ENCODE assay signal across 8 mouse cellular contexts in the genomic region with DNA sequence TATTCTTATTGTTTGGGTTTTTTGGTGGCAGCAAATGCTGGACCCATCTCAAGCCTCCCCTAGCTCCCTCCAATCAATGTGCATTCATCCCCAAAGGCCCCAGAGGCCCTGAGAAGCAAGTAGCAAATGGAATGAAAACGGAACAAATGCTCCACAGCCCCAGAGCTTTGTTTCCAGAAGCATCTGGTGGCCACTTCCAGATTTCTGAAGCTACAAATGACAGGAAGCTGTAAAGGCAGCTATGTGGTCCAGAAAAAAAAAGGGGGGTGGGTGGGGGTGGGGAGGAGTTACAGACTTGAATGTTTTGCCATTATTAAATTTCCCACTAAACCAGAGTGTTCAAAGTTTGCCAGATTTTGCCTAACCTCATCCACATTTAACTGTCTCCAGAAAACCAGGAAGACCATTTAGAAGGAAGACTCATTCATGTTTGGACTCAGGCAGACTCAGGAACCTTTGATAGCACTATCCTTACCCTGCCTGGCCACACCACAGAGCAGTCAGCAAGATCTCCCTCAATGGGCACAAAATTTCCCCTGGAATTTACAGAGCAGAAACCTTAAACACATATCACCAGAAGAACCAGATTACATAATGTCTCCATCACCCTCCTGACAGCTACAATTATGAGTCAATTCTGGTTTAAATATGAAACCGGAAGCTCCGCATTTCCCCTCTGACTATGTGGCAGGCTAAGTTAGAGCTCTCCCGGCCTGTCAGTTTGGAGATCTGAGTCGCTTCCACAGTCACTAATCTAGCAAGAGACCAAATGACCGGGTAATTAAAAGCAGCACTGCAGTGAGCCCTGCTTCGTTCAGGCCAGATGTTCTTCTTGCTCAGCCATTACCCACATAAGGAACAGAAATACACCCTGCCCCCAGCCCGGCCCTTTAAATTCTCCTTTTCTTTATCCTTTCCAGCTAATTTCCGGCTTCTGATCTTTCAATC.
DNase-seq lines count a peak whose midpoint lies in the region; ATAC-seq lines count a peak whose summit lies in the region.

No protein-coding gene starts in this region.

- H3K9ac ChIP-seq in heart, embryonic 16.5 days (ENCODE audit: low read length) = peak overlapping the region; percentile 54; the same call in 1 of the 2 replicates

- peak overlapping the region; percentile 34 for H3K4me3 ChIP-seq in heart, embryonic 16.5 days (ENCODE audit: low read length)

- peaks cover 18% of the 10 kb centered on the region for H3K4me1 ChIP-seq in heart, embryonic 16.5 days (ENCODE audit: control insufficient read depth, insufficient read depth, low read length)

- peak overlapping the region; percentile 80 for H3K27ac ChIP-seq in heart, embryonic 16.5 days (ENCODE audit: low read length)

- DNase-seq in right cerebral cortex, adult 18-20 months = peak; percentile 35
- no peak for DNase-seq in right cerebral cortex, postnatal 14 days
- peak; percentile 81 for DNase-seq in embryo, embryonic 11 days
- DNase-seq in kidney, postnatal 4 days = peak; percentile 22 to 50
- DNase-seq in mesoderm, embryonic 11.5 days (ENCODE audit: low read depth, low spot score) = peak; percentile 57
- peak; percentile 50 for DNase-seq in thymus, postnatal 0 days (ENCODE audit: low spot score)
- DNase-seq in cerebellum, adult 18-20 months = no peak

- ATAC-seq in heart, embryonic 16.5 days (replicated peaks; ENCODE audit: extremely low read depth, insufficient read depth, low FRiP score) = no peak

- no peaks in the 10 kb centered on the region for H3K36me3 ChIP-seq in heart, embryonic 16.5 days (ENCODE audit: control insufficient read depth, insufficient read depth)

- WGBS in heart, embryonic 16.5 days = 16% methylated on average over 9 of the region's 9 CpGs

- peak overlapping the region; percentile 55 for H3K4me2 ChIP-seq in heart, embryonic 16.5 days (ENCODE audit: low read depth, low read length)

- no peaks in the 10 kb centered on the region for H3K9me3 ChIP-seq in heart, embryonic 16.5 days (replicated peaks; ENCODE audit: control insufficient read depth, low read length)

- no peaks in the 10 kb centered on the region for H3K27me3 ChIP-seq in heart, embryonic 16.5 days (ENCODE audit: control insufficient read depth, insufficient read depth, low read length)

Comparison
In these comparisons a context has a peak if more than half of its experiments do, and no peak if none do; other contexts are left out.
1. DNase-seq: peak in right cerebral cortex, adult 18-20 months (single experiment), embryo, embryonic 11 days (single experiment), kidney, postnatal 4 days (2 of 2), mesoderm, embryonic 11.5 days (single experiment) and thymus, postnatal 0 days (single experiment); none in right cerebral cortex, postnatal 14 days (single experiment) and cerebellum, adult 18-20 months (0 of 2).